Mouse (Mus musculus): ENCODE measurements around the gene 6820408C15Rik.

DNA sequence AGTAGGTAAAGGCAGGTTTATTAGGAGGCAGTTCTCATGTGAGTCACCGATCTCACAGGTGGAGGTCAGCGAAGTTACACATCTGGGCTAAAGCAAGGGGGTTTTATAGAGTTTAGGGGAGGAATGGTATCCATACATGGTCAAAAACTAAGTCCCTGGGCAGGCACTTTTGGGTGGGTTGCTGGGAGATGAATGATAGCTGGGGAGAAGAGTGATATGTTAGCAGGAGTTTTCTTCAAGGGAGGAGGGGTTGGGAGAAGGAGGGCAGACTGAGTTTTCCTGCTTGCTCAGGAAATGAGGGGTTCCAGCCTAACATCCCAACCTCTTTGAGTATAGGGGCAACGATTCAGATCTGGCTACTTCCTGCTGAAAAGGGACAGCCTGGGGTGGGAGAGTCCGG, at the start of gene 6820408C15Rik:
- TF ChIP-seq CTCF (IDR thresholded peaks at IDR 0.05; ENCODE audit: extremely low read depth, insufficient read length, insufficient replicate concordance, low read depth, low read length) (no peak), POLR2A (IDR thresholded peaks at IDR 0.05; ENCODE audit: low read depth, low read length) (no peak)
